Mouse (Mus musculus): ENCODE results near the gene Sergef.
A peak's percentile ranks its signal among the peaks of the same experiment; 100 is the strongest.
"Not testable (repeated sequence)": the region's sequence is repeated elsewhere in the genome, so short reads cannot be mapped to it uniquely, and the experiment has no call there.

Sergef gene

DNA sequence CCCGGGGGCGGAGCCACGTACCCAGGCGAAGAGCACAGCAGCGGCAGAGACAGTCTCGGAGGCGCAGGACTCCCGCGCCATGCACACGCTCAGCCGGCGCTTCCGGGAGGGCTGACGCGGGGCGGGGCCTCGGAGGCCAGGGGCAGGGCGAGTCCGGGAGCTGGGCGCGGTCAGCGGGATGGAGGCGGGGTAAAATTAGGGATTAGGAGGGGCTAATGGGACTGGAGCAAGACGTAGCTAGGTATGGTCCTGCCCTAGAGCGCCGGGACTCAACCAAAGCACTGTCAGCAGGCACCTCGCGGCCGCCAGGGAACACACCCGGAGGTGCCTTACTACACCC is at the start of gene Sergef:
Gene Sergef (minus strand): TSS at position 116 of the 340 bp plus-strand sequence.
- peak; percentile 87 to 89 for DNase-seq (ENCODE audit: low spot score in 2 of 2)

DNA sequence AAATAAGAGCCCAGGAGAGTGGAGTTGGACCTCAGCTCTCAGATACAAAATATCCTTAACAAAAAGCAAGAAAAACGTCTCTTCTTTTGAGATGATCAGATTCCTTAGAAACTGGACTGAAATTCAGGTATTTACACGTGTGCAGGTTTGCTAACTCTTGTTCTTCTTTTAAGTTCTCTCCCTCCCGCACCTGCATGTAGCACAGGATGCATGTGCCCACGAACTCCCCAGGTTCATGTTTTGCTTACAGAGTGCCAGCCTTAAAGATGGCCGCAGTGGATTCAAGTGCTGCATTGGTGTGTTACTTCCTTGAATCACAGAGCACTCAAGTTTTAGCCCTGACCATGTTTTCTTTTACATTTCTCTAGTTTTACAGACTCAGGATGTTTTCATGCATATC is 47.2 kb upstream of the Sergef start:
- DNase-seq (ENCODE audit: low spot score in 2 of 2): no peak

DNA sequence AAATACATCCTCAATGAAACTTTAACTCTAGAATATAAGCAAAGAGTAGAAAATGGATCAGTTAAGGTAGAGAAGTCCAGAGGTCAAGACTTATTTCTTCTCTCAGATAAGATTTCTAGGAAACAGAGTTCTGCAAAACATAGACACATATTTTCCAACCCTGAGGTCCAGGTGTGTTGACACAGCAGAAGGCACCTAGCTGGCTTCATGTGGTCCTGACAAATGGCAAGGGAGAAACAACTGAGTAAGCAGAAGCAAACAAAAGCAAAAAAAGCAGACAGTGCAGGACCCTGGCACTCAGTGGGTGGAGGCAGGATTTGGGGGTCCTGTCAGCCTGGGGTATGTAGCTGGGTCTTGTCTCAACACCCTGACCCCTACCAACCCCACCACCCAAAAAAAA is 41.1 kb upstream of the Sergef start:
- DNase-seq (ENCODE audit: low spot score in 2 of 2): no peak

DNA sequence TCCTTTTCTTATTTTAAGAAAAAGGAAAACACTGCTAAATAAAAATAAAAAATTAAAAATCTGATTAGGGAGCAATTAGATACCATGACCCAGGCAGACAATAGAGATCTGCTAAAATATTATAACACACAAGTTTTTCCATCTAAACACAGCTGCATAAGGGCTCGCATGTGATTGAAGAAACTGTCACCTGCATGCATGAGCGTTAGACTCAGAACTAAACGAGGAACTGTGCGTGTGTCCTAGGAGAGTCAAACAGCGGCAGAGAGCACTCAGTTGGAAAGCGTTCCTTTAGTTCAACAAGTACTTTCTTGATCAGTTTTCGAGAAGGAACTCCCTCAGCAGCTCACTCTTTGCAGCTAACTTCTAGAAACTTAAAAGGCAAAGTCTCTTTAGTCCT is 39.4 kb upstream of the Sergef start:
- not testable (repeated sequence) for DNase-seq (ENCODE audit: low spot score in 2 of 2)

DNA sequence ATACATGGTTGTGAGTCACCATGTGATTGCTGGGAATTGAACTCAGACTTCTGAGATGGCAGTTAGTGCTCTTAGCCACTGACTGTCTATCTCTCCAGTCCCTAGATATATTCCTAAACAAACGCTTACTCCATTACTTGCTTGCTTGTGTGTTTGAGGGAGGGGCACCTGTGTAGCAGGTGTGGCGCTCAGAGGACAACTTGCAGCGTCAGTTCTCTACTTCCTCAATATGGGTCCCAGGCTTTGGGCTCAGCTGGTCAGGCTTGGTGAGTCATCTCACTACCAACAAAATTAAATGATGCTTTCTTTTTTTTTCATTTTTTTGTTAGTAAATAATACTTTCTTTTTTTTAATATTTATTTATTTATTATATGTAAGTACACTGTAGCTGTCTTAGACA is 38.8 kb upstream of the Sergef start:
- DNase-seq (ENCODE audit: low spot score in 2 of 2): no peak

DNA sequence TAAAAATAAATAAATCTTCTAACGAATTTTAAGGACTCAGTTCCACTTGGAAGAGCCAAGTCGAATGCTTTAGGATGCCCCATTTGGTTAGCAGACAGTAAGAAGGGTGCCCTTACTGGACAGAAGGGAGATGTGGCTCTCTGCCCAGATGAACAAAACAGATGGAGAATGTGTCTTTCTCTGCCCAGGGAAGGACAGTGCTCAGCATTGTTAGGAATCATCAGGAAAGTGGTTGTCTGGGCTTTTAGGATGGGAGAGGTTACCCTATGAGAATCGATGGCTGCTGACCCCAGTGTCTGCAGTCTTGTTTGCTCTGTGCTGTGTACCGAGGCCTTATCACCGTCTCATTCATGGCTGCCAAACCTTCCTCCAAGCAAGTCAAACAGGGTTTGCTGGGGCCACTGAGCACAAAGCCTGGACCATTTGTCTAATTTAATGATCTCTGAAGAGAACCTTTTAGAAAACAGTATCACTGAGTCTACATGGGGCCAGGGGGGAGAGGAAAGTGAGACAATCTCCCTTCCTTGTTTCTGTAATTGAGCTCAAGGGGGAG is 37.3 kb upstream of the Sergef start:
- no peak for DNase-seq (ENCODE audit: low spot score in 2 of 2)

DNA sequence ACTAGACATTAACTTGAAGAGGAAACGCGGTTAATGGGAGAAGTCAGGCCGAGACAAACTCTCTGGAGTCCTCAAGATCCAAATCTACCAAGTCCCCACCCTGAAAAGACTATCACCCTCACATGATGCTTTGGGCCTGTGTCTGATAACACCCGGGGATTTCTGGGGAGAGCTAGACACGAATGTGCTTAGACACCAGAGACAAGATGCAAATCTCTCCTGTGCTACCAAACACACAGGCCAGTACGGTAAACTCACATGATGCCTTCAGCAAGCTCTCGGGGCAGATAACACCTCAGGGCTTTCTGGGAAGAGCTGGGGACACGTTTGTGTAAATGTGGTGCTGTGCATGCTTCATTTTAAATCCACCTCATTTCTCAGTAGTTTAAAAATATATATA is 36.3 kb upstream of the Sergef start:
- no peak for DNase-seq (ENCODE audit: low spot score in 2 of 2)

DNA sequence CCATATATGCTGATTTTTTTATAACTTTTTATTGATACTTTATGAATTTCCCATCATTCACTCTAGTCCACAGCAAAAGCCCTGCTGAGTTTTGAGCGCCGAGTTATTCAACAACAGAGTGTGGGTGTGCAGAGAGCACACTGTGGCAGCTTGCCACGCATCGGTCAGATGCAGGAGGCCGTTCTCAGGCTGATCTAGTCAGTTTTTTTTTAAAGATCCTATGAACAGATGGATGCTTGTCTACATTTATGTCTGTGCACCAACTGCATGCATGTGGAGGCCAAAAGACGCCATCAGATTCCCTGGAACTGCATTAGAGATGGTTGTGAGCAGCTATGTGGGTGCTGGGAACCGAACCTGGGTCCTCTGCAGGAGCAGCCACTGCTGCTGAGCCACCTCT is 35.5 kb upstream of the Sergef start:
- DNase-seq (ENCODE audit: low spot score in 2 of 2): no peak

DNA sequence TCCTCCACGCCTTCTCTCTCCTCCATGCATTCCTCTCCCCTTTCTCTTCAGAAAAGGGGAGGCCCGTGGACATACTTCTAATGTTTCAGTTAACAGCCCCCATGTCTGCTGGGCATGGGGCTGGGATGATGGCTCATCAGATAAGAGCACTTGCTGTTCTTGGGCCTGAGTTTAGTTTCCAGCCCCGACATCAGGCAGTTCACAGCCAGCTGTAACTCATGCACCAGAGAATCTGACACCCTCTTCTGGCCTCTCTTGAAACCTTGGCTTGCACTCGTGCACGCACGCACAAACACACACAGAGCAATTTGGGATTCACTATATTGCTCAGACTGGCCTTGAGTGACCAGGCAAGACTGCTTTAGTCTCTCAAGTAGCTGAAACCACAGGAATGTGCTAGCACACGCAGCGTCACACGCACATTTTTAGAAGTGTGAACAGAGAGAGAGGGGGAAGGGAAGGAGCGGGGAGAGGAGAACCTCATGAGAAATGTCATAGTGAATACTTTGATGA is 32.6 kb upstream of the Sergef start, which contains the start of gene Tph1:
Gene Tph1 (minus strand): TSS at position 378 of the 513 bp plus-strand sequence.
- DNase-seq (ENCODE audit: low spot score in 2 of 2): no peak

DNA sequence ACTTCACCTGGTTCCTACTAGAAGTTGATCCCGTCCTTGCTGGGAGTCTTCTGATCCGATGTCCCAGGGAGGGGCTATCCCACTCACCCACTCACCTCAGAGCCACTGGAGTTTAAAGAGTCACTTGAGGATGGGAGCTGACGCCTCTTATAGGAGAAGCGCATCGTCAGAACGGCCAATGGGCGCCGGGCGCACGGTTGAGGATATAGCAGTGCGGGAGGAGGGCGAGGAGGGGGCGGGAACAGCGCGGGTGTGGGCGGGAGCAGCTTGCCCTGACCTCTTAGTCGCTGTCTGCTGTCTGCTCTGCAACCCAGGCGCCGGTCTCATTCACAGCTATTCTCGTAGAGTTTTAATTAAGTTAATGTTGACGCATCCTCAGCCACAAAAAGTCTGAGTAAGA is 27.6 kb upstream of the Sergef start:
- no peak for DNase-seq (ENCODE audit: low spot score in 2 of 2)

DNA sequence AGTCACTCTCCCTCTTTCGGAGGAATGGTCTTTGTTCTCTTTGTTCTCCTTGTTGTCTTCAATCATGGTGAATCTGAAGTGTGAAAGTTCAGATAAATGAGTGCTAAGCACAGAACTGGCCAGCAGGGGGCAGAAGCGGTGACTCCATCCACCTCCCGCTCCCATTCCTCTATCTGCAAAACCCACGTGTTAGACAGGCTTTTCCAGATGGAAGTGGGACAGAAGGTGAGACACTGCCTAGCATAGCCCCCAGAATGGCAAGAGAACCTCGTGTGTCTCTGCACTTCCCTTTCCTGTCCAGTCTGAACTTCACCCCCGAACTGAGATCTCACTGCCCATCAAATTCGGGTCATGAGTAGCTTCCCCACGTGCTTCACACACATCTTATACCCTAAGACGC is 25.6 kb upstream of the Sergef start:
- peak in 1 of 2 experiments; percentile 10 for DNase-seq (ENCODE audit: low spot score in 2 of 2)

DNA sequence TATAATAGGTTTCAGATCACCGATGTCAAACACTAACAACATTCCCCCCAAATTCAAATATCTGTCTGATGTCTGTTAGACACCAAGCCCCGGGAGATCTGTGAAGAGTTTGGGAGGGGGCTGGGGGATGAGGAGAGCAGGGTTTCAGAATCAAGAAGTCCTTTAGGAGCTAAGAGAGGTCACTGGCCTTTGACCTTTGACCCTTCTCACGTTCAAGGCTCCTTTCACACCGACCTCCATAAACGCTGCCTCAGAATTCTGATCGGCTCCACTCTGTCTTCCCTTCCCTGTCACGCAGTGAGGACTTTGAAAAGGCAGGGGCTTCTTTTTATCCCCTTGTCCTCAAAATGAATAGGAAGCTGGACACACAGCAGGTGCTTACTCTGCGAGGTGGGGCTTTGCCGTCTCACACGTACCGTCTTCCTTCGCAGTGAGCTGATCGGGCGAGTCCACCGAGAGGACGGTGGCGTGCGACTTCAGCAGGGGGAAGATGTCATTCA is 22.0 kb upstream of the Sergef start:
- DNase-seq (ENCODE audit: low spot score in 2 of 2): no peak

DNA sequence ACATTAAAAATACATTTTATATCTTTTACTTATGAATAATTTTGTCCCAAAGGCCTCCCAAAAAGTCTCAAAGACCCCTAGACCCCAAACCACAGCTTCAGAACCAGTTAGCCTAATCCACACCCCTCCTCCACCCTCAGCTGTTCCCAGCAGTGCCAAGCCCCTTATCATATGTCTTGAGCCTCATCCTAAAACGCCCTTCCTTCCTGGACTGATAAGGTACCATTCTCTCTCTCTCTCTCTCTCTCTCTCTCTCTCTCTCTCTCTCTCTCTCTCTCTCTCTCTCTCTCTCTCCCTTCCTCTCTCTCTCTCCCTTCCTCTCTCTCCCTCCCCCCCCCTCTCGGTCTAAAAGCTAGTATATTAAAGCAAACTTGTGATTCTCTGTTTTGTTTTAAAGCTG is 12.7 kb upstream of the Sergef start:
- no peak for DNase-seq (ENCODE audit: low spot score in 2 of 2)

DNA sequence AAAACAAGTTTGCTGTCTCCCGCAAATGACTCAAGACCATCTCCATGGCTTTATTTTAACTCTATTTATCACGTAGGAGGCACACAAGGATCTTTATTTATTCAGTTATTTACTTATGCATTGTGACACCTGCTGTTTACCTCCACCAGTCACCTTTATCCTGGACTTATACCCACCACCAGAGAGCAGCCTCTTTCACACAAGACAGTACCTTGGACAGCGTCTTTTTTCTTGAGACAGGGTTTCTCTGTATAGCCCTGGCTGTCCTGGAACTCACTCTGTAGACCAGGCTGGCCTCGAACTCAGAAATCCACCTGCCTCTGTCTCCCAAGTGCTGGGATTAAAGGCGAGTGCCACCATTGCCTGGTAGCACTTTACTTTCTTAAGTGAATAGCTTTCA is 10.6 kb upstream of the Sergef start:
- not testable (repeated sequence) for DNase-seq (ENCODE audit: low spot score in 2 of 2)

DNA sequence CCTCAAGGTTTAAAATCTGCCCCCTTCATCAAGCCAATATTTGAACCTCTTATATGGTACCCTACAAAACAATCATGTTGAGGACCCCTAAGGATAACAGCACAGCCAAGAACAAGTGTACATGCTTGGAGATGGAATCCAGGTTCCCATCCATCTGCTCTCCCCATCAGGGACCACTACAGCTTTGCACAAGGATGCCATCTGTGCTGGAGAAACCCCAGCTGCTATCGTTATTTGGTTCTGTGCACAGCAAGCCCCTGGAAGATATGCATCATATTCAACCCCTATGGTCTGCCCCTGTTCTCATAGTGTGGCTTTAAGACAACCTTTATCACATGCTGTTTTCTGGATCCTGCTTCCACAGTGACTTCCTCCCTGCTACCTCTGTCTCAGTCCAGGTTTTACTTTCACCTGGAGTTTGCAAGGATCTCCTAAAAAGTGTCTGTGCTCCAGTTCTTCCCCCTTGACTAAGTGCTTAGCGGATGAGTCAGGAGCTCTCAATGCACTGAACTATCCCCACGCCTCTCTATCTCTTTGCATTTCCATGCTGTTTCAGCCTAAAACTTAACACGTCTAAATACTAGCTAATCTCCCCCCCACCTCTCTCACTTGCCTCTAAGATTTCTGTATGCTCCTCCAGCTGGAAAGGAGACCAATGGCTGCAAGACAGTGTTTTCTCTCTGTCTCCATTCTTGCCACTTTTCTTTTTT is 9.0 kb upstream of the Sergef start:
- DNase-seq (ENCODE audit: low spot score in 2 of 2): no peak

DNA sequence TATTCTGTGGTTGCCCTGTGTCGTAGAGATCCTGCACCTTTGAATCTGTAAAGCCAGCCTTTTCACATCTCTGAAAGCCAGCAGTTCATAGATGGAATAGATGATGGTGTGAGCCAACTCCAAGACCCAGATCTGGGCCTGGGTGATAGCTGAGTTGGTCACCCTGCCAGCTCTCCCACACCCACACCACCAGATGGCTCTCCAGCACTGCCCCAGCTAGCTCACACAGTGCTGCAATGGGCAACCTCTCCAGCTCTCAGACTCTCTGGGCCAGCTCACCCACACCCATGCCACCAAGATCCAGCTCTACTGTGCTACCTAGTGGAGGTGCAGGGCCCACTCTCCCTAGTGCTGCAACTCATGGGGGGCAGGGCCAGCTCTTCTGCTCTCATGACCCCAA is 3.6 kb upstream of the Sergef start:
- DNase-seq (ENCODE audit: low spot score in 2 of 2): no peak

DNA sequence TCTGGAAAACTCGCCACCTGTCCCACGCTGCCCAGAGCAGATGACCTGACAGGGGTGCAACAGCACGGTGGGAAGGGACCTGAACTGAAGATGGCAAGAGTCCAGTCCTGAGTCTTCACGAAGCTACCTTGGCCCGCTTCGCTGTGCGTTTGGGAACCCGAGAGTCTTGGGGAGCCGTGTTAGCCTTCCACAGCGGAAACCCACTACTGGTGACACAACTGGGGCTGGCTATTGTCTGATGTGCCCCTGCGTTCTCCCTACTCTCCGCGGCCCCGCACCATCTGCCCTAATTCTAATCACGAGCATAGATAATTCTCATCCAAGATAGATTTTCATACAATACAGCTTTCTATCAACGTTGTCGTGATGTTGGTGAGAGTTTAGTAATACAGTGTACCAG is 455 bp upstream of the Sergef start:
- no peak for DNase-seq (ENCODE audit: low spot score in 2 of 2)

DNA sequence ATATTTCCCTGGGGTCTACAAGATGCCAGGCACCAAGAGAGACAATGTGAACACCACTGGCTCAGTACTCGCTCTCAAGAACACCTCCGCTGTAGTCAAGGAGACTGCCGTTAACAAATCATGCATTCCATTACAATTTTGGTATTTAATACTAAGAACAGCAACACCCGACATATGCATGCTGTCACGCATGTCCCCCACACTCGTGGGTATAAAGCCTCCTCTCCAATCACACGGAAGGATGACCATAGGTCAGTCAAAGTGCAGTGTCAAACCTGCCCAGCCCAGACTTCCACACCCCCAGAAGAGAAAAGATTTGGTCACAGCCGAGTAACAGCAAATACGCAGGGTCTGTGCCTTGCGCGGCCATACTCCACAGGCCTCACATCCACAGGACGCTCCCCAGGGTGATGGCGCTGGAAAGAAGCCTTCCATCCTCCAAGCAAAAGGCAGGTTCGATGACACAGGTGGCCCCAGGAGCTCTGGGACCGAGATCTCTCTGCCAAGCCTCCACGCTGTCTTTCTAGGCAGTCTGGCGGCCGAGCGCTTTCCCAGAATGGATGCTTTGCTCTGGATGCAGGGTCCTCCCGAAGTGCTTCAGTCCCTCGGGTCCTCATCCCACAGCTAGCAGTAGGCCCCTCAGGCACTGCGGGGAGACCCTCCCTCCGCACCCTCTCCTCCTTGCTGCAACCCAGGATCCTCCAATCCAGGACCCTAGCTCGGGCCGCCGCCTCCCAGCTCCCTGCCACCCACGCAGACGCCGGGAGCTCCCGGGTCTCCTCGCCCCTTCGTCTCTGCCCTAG is 517 bp downstream of the Sergef start:
- DNase-seq (ENCODE audit: low spot score in 2 of 2): no peak

DNA sequence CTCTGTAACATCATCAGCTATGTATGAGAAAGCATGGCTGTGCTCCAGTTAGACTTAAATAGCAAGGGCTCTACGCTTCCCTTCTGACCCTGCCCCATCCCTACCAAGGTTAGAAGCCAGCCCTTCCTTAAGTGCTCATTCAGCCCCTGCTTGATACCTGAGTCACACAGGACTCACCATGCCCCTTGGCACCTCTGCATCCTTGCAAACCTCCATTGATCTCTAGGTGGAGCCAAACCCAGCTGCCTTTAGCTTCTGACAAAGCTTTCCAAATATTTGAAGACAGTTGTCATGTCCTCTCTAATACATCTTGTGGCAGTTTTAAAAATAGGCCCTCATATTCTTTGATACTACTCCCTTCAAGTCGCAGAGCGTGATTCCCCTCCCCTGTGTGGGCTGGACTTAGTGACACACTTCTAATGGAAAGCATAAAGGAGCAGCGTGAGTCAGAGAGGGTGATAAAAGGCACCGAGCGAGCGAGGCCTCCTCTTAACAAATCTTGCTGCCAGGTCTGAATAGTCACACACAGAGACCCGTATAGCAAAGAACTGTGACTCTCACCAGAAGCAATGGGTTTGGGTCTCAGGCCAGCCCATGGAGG is 11.1 kb downstream of the Sergef start:
- DNase-seq (ENCODE audit: low spot score in 2 of 2): no peak

DNA sequence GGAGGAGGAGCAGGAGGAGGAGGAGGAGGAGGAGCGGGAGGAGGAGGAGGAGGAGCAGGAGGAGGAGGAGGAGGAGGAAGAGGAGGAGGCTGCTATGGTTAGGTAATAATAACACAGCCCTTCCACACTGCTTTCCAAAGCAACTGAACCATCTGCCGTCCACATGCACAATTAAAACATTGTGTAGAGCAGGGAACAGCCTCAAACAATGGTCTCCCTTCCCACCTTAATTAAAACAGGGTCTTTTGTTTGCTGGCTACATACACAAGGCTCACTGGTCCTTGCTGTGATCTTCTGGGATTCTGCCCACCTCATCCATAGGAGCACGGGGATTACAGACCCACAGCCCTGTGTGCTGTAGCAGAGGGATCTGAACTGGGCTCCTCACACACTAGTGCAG is 15.6 kb downstream of the Sergef start:
- no peak for DNase-seq (ENCODE audit: low spot score in 2 of 2)

DNA sequence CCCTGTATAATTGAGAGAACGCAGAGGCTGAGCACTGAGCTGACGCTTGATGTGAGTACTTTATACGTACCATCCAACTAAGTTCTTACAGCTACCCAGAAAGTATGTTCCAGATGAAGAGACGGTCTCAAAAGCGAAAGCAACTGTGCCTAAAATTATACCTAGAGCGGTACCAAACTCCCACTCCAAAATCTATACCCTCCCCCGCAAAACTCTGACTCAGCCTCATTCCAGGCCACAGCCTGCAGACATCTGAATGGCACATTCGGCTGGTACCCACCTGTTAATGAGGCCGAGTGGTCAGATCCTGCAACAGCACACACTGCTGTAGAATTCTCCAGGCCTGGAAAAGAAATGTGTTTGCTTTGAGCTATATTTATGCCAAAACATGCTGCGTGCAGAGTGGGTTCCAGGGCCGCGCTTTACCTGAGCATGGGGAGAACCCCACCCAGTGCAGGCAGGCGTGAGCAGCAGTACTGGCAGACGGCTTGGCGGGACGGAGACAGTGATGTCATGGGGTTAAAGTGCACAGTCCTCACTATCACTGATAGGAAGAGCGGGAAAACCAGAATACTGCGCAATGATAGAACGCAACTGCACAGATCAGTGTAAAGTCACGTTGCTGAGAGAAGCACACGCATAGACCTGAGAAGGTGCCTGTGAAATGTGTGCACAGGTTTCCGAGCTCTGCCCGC is 21.0 kb downstream of the Sergef start:
- peak; percentile 53 to 70 for DNase-seq (ENCODE audit: low spot score in 2 of 2)

Measured in frontal cortex, postnatal 36 days (tissue).